Mouse (Mus musculus): ENCODE data around the gene Pou3f3.

- TF ChIP-seq NANOG (IDR thresholded peaks at IDR 0.05; ENCODE audit: borderline replicate concordance, low read length) (no peak), CTCF (conservative IDR thresholded peaks at IDR 0.05; ENCODE audit: low read length) (no peak), POU5F1 (IDR thresholded peaks at IDR 0.05; ENCODE audit: borderline replicate concordance, low read length) (no peak)
Observed at GRCm38 (mm10) chr1:42692221-42692620, 3.3 kb upstream of the Pou3f3 start.

All from E14TG2a.4 (cell line).